Mouse (Mus musculus) kidney, embryonic 14.5 days (tissue): ENCODE measurements around the gene Adora1. TPM values are rescaled to one million over a fixed set of nuclear protein-coding genes. Genes with fewer than 3 reads are reported as not detected.

Source experiments
- ATAC-seq: fragments of 200-750 bp; cut with Nextera tagmentation; 2 replicates; pipeline ENCODE4 v1.8.0; 2017; ENCODE audit warnings: moderate number of reproducible peaks, mild to moderate bottlenecking, moderate TSS enrichment, moderate library complexity; ENCODE audit not compliant: low FRiP score, low TSS enrichment
- H3K27ac ChIP-seq: fragments of 300-500 bp; sonication (generic); 2 replicates; pipeline ENCODE4 v1.5.1; 2014; ENCODE audit warnings: low read depth, mild to moderate bottlenecking, low read length, moderate library complexity, mixed read lengths
- H3K27me3 ChIP-seq: fragments of 300-500 bp; sonication (generic); 2 replicates; pipeline ENCODE4 v1.6.1; 2014; ENCODE audit warnings: mild to moderate bottlenecking, low read length; ENCODE audit not compliant: control insufficient read depth, insufficient read depth
- H3K36me3 ChIP-seq: fragments of 300-500 bp; sonication (generic); 2 replicates; pipeline ENCODE4 v1.6.1; 2014; ENCODE audit warnings: low read length, mixed read lengths; ENCODE audit not compliant: control insufficient read depth, insufficient read depth
- H3K4me1 ChIP-seq: fragments of 300-500 bp; sonication (generic); 2 replicates; pipeline ENCODE4 v1.6.1; 2014; ENCODE audit warnings: low read length, mixed read lengths; ENCODE audit not compliant: control insufficient read depth, insufficient read depth
- H3K4me2 ChIP-seq: fragments of 300-500 bp; sonication (generic); replicated peaks from 2 replicates; pipeline ENCODE4 v1.6.1; 2014; ENCODE audit warnings: low read depth, mild to moderate bottlenecking, low read length
- H3K4me3 ChIP-seq: fragments of 300-500 bp; sonication (generic); 2 replicates; pipeline ENCODE4 v1.5.1; 2014; ENCODE audit warnings: mild to moderate bottlenecking, low read length
- H3K9ac ChIP-seq: fragments of 300-500 bp; sonication (generic); 2 replicates; pipeline ENCODE4 v1.6.1; 2014; ENCODE audit warnings: low read depth, mild to moderate bottlenecking, low read length, moderate library complexity
- H3K9me3 ChIP-seq: fragments of 300-500 bp; sonication (generic); 2 replicates; pipeline ENCODE4 v1.6.1; 2016; ENCODE audit warnings: low read length; ENCODE audit not compliant: control insufficient read depth
- WGBS: fragments of 180-500 bp; shearing (Covaris S2); extraction: QIAGEN DNeasy Blood & Tissue Kit; methylation state at CpG from one replicate; pipeline ENCODE4 v1.1.7; 2014; 5-methylcytosine and 5-hydroxymethylcytosine counted together
- polyA plus RNA-seq: library from polyadenylated mRNA; unstranded; fragments of >200 nt; fragmentation: Nextera tagmentation; extraction: Ambion mirVana; gene quantifications from 2 replicates; pipeline ENCODE4 v1.2.1, GENCODE M21; 2014

Adora1 gene
- polyA plus RNA-seq, 1 experiment from 2014 or later = 3.2 TPM

DNA sequence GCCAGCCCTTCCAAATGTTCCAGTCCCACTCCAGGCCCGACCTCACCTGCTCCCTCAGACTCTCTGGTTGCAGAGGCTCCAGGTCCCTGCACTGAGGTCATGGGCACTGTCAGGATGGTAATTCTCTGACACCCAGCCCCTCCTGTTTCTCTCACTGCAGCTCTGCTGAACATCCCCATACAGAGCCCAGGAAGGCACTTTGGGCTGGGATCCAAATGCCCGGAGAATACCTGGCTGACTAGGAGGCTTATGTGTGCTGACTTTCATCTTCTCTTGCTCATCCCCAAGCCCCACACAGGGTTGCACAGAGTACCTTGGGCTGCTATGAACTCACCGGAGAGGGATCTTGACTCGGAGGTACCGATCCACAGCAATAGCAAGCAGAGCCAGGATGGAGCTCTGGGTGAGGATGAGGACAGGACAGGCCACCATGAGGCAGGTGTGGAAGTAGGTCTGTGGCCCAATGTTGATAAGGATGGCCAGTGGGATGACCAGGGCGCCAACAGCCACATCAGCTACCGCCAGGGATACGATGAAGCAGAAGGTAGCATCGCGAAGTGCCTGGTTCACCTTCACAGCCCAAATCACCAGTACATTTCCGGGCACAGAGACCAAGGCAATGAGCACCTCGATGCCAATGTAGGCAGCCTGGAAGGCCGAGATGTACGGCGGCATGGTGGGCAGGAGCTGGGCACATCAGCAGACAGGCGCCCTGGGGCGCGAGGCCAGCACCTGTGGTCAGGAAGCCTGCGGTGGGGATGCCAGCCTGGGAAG lies 1.4 kb downstream of the Adora1 start:
- peak overlapping the region; percentile 47 for H3K4me3 ChIP-seq
- peaks cover 25% of the 10 kb centered on the region for H3K4me1 ChIP-seq
- H3K9me3 ChIP-seq = no peaks in the 10 kb centered on the region
- 0 out of 2 replicates have a peak overlapping the region, but pooled peaks have one; percentile 45 for H3K9ac ChIP-seq
- peak overlapping the region; percentile 95 for H3K4me2 ChIP-seq
- no peak overlapping the region for H3K27ac ChIP-seq
- no peaks in the 10 kb centered on the region for H3K36me3 ChIP-seq
- peaks cover 29% of the 10 kb centered on the region for H3K27me3 ChIP-seq
- ATAC-seq = no peak
- 58% methylated on average over 18 of the region's 19 CpGs for WGBS

DNA sequence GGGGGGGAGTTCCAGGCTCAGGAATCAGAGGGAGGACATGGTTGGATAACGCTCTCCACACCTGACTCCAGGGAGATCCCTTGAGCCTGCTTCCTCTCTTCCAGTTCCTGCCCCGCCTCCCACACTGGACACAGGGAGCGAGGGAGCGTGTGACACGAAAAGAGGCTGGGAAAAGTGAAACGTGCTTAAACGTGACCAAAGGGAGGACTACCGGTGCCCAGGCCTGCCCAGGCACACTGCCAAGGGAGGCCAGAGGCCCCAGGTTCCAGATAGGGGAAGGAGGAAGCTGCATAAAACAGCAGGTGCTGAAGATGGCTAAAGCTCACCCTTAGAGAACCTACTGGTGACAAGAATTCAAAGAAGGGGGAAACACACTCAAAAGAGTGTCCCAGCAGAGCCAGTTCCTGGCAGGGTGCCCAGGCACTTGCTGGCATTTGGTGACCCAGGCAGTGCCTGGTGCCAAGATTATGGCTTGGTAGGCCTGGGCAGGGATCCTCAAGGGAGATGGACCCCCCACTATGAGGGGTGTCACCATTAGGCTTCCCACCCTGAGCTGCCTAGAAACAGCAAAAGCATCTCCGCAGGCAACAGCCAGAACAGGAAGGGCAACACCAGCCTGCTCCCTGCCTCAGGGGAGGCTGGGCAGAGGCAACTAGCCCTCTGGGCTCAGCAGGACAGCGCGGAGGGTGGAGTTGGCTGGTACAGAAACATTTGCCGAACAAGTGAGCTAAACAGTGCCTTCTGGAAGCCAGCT lies 2.3 kb downstream of the Adora1 start:
- Histone ChIP-seq H3K9ac (no peak overlapping the region), H3K36me3 (no peaks in the 10 kb centered on the region), H3K4me2 (0 out of 2 replicates have a peak overlapping the region, but pooled peaks have one; percentile 3), H3K4me1 (peaks cover 25% of the 10 kb centered on the region), H3K4me3 (no peak overlapping the region), H3K9me3 (no peaks in the 10 kb centered on the region), H3K27ac (peak overlapping the region; percentile 43; the same call in 1 of the 2 replicates), H3K27me3 (peaks cover 29% of the 10 kb centered on the region)
- ATAC-seq = peak; percentile 69
- 32% methylated on average over 12 of the region's 12 CpGs for WGBS

DNA sequence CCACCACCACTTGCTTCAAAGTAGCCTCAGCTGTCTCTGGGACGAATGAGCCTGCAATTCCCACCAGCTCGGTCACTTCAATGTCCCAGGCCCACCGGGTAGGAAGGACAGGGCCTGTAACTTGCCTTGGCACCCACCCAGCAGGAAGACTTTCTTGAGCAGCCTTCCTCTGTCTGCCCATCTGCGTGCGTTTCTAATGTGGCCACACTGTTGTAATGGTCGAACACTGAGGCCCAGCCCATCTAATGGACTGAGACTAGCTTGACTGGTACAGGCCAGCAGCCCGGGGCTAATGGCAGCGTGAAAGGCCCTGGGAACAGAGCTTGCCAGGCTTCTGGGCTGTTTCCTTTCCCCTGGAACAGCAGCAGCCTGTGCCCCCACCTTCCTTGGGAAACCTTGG lies 2.9 kb downstream of the Adora1 start:
- WGBS = 52% methylated on average over 8 of the region's 8 CpGs
- no peak overlapping the region for H3K4me3 ChIP-seq
- peak; percentile 22; the same call in 1 of the 2 replicates for ATAC-seq
- no peak overlapping the region for H3K9ac ChIP-seq
- no peak overlapping the region; the same call in 1 of the 2 replicates for H3K4me2 ChIP-seq
- H3K9me3 ChIP-seq = no peaks in the 10 kb centered on the region
- H3K4me1 ChIP-seq = peaks cover 25% of the 10 kb centered on the region
- peak overlapping the region; percentile 43; the same call in 1 of the 2 replicates for H3K27ac ChIP-seq
- H3K36me3 ChIP-seq = no peaks in the 10 kb centered on the region
- peaks cover 29% of the 10 kb centered on the region for H3K27me3 ChIP-seq

GRCm38 (mm10) chr1:134231681-134232080 lies 3.5 kb downstream of the Adora1 start:
- H3K9ac ChIP-seq = no peak overlapping the region
- no peak overlapping the region for H3K27ac ChIP-seq
- no peak overlapping the region for H3K4me2 ChIP-seq
- no peak overlapping the region for H3K4me3 ChIP-seq
- H3K36me3 ChIP-seq = no peaks in the 10 kb centered on the region
- ATAC-seq = no peak
- peaks cover 28% of the 10 kb centered on the region for H3K27me3 ChIP-seq
- peaks cover 25% of the 10 kb centered on the region for H3K4me1 ChIP-seq
- 78% methylated on average over 3 of the region's 3 CpGs for WGBS
- no peaks in the 10 kb centered on the region for H3K9me3 ChIP-seq

GRCm38 (mm10) chr1:134231270-134231669 lies 4.0 kb downstream of the Adora1 start:
- no peak overlapping the region for H3K9ac ChIP-seq
- ATAC-seq = no peak

GRCm38 (mm10) chr1:134230638-134231228 lies 4.5 kb downstream of the Adora1 start:
- Histone ChIP-seq H3K36me3 (no peaks in the 10 kb centered on the region), H3K4me3 (no peak overlapping the region), H3K27ac (no peak overlapping the region), H3K4me2 (no peak overlapping the region), H3K9me3 (no peaks in the 10 kb centered on the region), H3K9ac (no peak overlapping the region), H3K4me1 (peaks cover 25% of the 10 kb centered on the region), H3K27me3 (peaks cover 25% of the 10 kb centered on the region)
- ATAC-seq = no peak
- WGBS = 79% methylated on average over 10 of the region's 10 CpGs

More at GRCm38 (mm10) chr1:134231270-134231669, 4.0 kb downstream of the Adora1 start:
- Histone ChIP-seq H3K27ac (no peak overlapping the region), H3K4me3 (no peak overlapping the region), H3K4me2 (no peak overlapping the region), H3K9me3 (no peaks in the 10 kb centered on the region), H3K36me3 (no peaks in the 10 kb centered on the region), H3K27me3 (peaks cover 27% of the 10 kb centered on the region), H3K4me1 (peaks cover 25% of the 10 kb centered on the region)
- 85% methylated on average over 3 of the region's 3 CpGs for WGBS

- H3K9ac ChIP-seq = no peak overlapping the region
- H3K9me3 ChIP-seq = no peaks in the 10 kb centered on the region
- H3K4me1 ChIP-seq = peaks cover 19% of the 10 kb centered on the region
- ATAC-seq = no peak
- peaks cover 20% of the 10 kb centered on the region for H3K27me3 ChIP-seq
- 72% methylated on average over 5 of the region's 5 CpGs for WGBS
- H3K27ac ChIP-seq = no peak overlapping the region
- no peak overlapping the region for H3K4me3 ChIP-seq
- H3K4me2 ChIP-seq = no peak overlapping the region
- H3K36me3 ChIP-seq = no peaks in the 10 kb centered on the region
Measured at GRCm38 (mm10) chr1:134229806-134230575, 5.2 kb downstream of the Adora1 start.

- no peaks in the 10 kb centered on the region for H3K36me3 ChIP-seq
- H3K4me2 ChIP-seq = no peak overlapping the region
- no peaks in the 10 kb centered on the region for H3K4me1 ChIP-seq
- no peak overlapping the region for H3K27ac ChIP-seq
- no peak overlapping the region for H3K9ac ChIP-seq
- no peak overlapping the region for H3K4me3 ChIP-seq
- no peak for ATAC-seq
- H3K9me3 ChIP-seq = no peaks in the 10 kb centered on the region
- 79% methylated on average over 8 of the region's 8 CpGs for WGBS
- no peaks in the 10 kb centered on the region for H3K27me3 ChIP-seq
Measured at GRCm38 (mm10) chr1:134226739-134227138, 8.5 kb downstream of the Adora1 start.
